Mouse (Mus musculus) stomach, postnatal 0 days (tissue): ENCODE measurements at regions not wholly inside any gene's neighbourhood (a gene's known extent, or its start where the extent isn't known, plus 50 kb on each side); places are given as distances from the start of the nearest gene placed in this dataset.
A peak's percentile ranks its signal among the peaks of the same experiment; 100 is the strongest.

Experiments used
- ATAC-seq: fragments of 200-750 bp; cut with Nextera tagmentation; 2 replicates; pipeline ENCODE4 v1.8.0; 2017; ENCODE audit not compliant: low FRiP score, low TSS enrichment
- DNase-seq: peaks from one replicate; pipeline ENCODE4 v3.0.0-alpha.2; 2016; ENCODE audit warnings: low spot score
- H3K27ac ChIP-seq: fragments of 300-500 bp; sonication (generic); replicated peaks from 2 replicates; pipeline ENCODE4 v1.5.1; 2014; ENCODE audit warnings: mild to moderate bottlenecking, control low read depth
- H3K27me3 ChIP-seq: fragments of 300-500 bp; sonication (generic); 2 replicates; pipeline ENCODE4 v1.6.1; 2014; ENCODE audit warnings: low read length; ENCODE audit not compliant: control insufficient read depth, insufficient read depth
- H3K36me3 ChIP-seq: fragments of 300-500 bp; sonication (generic); 2 replicates; pipeline ENCODE4 v1.6.1; 2014; ENCODE audit warnings: low read length, mixed read lengths; ENCODE audit not compliant: control insufficient read depth, insufficient read depth
- H3K4me1 ChIP-seq: fragments of 300-500 bp; sonication (generic); replicated peaks from 2 replicates; pipeline ENCODE4 v1.6.1; 2014; ENCODE audit warnings: antibody characterized with exemption; ENCODE audit not compliant: control insufficient read depth, insufficient read depth
- H3K4me2 ChIP-seq: fragments of 300-500 bp; sonication (generic); replicated peaks from 2 replicates; pipeline ENCODE4 v1.6.1; 2014; ENCODE audit warnings: low read depth, mild to moderate bottlenecking, control low read depth, moderate library complexity
- H3K4me3 ChIP-seq: fragments of 300-500 bp; sonication (generic); 2 replicates; pipeline ENCODE4 v1.5.1; 2014; ENCODE audit warnings: low read depth, low read length, control low read depth
- H3K9ac ChIP-seq: fragments of 300-500 bp; sonication (generic); 2 replicates; pipeline ENCODE4 v1.6.1; 2014; ENCODE audit warnings: mild to moderate bottlenecking, low read length, control low read depth, mixed read lengths
- H3K9me3 ChIP-seq: fragments of 300-500 bp; sonication (generic); 2 replicates; pipeline ENCODE4 v1.6.1; 2016; ENCODE audit warnings: low read length; ENCODE audit not compliant: control insufficient read depth
- CTCF ChIP-seq: IDR thresholded peaks from 2 replicates; pipeline ENCODE4 v1.5.1; 2016; ENCODE audit warnings: antibody characterized with exemption, low read depth, mild to moderate bottlenecking, moderate library complexity
- EP300 ChIP-seq: optimal IDR thresholded peaks from 2 replicates; pipeline ENCODE3; 2016; ENCODE audit warnings: antibody characterized with exemption
- WGBS: fragments of 180-500 bp; shearing (Covaris S2); extraction: QIAGEN DNeasy Blood & Tissue Kit; methylation state at CpG from one replicate; pipeline ENCODE4 v1.1.7; 2014; 5-methylcytosine and 5-hydroxymethylcytosine counted together

GRCm38 (mm10) chr2:159428201-159428600, 633.6 kb downstream of the Dhx35 start:
- no peak for DNase-seq
- 21% methylated on average over 1 of the region's 1 CpGs for WGBS
- Histone ChIP-seq H3K4me2 (no peak overlapping the region), H3K4me3 (no peak overlapping the region), H3K9me3 (no peaks in the 10 kb centered on the region), H3K4me1 (no peaks in the 10 kb centered on the region), H3K27ac (no peak overlapping the region), H3K36me3 (no peaks in the 10 kb centered on the region), H3K9ac (no peak overlapping the region), H3K27me3 (no peaks in the 10 kb centered on the region)
- TF ChIP-seq CTCF = no peak
- no peak for TF ChIP-seq EP300
- no peak for ATAC-seq

- DNase-seq = no peak
- WGBS = 58% methylated on average over 5 of the region's 5 CpGs
Measured at GRCm38 (mm10) chr2:159430577-159431329, 636.1 kb downstream of the Dhx35 start.

GRCm38 (mm10) chr2:159438961-159439360, 644.4 kb downstream of the Dhx35 start:
- WGBS = 72% methylated on average over 6 of the region's 6 CpGs
- H3K36me3 ChIP-seq = no peaks in the 10 kb centered on the region
- ATAC-seq (no peak), DNase-seq (no peak)
- no peak overlapping the region for H3K4me3 ChIP-seq
- no peaks in the 10 kb centered on the region for H3K27me3 ChIP-seq
- no peak overlapping the region for H3K27ac ChIP-seq
- no peak overlapping the region for H3K9ac ChIP-seq
- H3K4me1 ChIP-seq = no peaks in the 10 kb centered on the region
- no peak overlapping the region for H3K4me2 ChIP-seq
- H3K9me3 ChIP-seq = no peaks in the 10 kb centered on the region
- TF ChIP-seq EP300 (no peak), CTCF (no peak)

More at GRCm38 (mm10) chr2:159430577-159431329, 636.1 kb downstream of the Dhx35 start:
- no peak overlapping the region for H3K9ac ChIP-seq
- TF ChIP-seq CTCF (no peak), EP300 (no peak)
- H3K4me1 ChIP-seq = no peaks in the 10 kb centered on the region
- H3K27me3 ChIP-seq = no peaks in the 10 kb centered on the region
- ATAC-seq = no peak
- no peak overlapping the region for H3K4me2 ChIP-seq
- no peaks in the 10 kb centered on the region for H3K36me3 ChIP-seq
- H3K9me3 ChIP-seq = no peaks in the 10 kb centered on the region
- no peak overlapping the region for H3K27ac ChIP-seq
- no peak overlapping the region for H3K4me3 ChIP-seq

GRCm38 (mm10) chr2:159443581-159443980, 649.0 kb downstream of the Dhx35 start:
- no peak for TF ChIP-seq EP300
- TF ChIP-seq CTCF = peak; percentile 62
- H3K4me1 ChIP-seq = no peaks in the 10 kb centered on the region
- H3K9ac ChIP-seq = no peak overlapping the region
- WGBS = 29% methylated on average over 8 of the region's 8 CpGs
- no peaks in the 10 kb centered on the region for H3K9me3 ChIP-seq
- no peaks in the 10 kb centered on the region for H3K36me3 ChIP-seq
- DNase-seq (no peak), ATAC-seq (no peak)
- H3K27ac ChIP-seq = no peak overlapping the region
- H3K27me3 ChIP-seq = no peaks in the 10 kb centered on the region
- H3K4me2 ChIP-seq = no peak overlapping the region
- no peak overlapping the region for H3K4me3 ChIP-seq

GRCm38 (mm10) chr2:159446434-159446833, 651.8 kb downstream of the Dhx35 start:
- Histone ChIP-seq H3K27ac (no peak overlapping the region), H3K4me3 (no peak overlapping the region), H3K4me1 (no peaks in the 10 kb centered on the region), H3K4me2 (no peak overlapping the region), H3K27me3 (no peaks in the 10 kb centered on the region), H3K36me3 (no peaks in the 10 kb centered on the region), H3K9ac (no peak overlapping the region), H3K9me3 (no peaks in the 10 kb centered on the region)
- no peak for DNase-seq
- TF ChIP-seq EP300 (no peak), CTCF (no peak)
- no peak for ATAC-seq
- WGBS = 40% methylated on average over 5 of the region's 5 CpGs

GRCm38 (mm10) chr2:159446886-159447285, 652.3 kb downstream of the Dhx35 start:
- Histone ChIP-seq H3K4me2 (no peak overlapping the region), H3K4me1 (no peaks in the 10 kb centered on the region), H3K9ac (no peak overlapping the region), H3K27ac (no peak overlapping the region), H3K9me3 (no peaks in the 10 kb centered on the region), H3K27me3 (no peaks in the 10 kb centered on the region), H3K36me3 (no peaks in the 10 kb centered on the region), H3K4me3 (no peak overlapping the region)
- ATAC-seq = no peak
- no peak for TF ChIP-seq EP300
- no peak for TF ChIP-seq CTCF
- 41% methylated on average over 5 of the region's 5 CpGs for WGBS
- DNase-seq = no peak
